Mouse (Mus musculus) urinary bladder, postnatal 25 days (tissue): Measurements from ENCODE around the gene Sart3.
A peak's percentile ranks its signal among the peaks of the same experiment; 100 is the strongest.
"Not testable (repeated sequence)": the region's sequence is repeated elsewhere in the genome, so short reads cannot be mapped to it uniquely, and the experiment has no call there.

Source experiments
- DNase-seq: peaks from one replicate; pipeline ENCODE4 v3.0.0; 2022; ENCODE audit warnings: low spot score

Gene Sart3

DNA sequence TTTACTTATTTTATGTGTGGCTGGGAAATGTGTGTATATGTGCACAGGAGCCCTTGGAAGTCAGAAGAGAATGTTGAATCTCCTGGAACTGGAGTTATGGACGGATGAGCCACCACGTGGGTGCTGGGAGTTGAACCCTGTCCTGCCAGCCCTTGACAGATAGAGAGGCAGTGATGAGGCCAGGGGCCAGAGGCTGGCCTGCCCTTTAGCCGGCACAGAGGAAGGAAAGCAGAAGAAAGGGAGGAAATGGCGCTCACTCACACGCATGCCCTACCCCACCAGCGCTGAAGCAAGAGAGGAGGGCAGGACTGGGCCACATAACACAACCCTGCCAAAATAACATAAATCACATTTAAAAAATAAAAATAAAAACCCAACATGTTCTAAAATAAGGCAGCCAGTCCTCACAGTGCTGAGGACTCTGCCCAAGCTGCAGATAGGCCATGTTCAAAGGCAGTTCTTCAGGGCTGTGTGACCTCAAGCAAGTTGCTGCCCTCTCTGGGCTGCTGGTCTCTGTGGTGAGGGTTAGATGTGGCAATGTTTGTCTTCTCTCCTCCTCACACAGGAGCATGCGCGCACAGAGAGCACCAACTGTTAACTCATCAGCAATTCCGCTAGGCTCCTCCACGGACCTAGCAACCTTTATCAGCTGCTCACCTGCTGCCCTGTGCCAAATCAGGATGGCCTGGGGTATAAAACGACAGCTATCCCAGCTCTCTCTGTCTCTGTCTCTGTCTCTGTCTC, 18.3 kb upstream of the Sart3 start:
- DNase-seq, result no peak

DNA sequence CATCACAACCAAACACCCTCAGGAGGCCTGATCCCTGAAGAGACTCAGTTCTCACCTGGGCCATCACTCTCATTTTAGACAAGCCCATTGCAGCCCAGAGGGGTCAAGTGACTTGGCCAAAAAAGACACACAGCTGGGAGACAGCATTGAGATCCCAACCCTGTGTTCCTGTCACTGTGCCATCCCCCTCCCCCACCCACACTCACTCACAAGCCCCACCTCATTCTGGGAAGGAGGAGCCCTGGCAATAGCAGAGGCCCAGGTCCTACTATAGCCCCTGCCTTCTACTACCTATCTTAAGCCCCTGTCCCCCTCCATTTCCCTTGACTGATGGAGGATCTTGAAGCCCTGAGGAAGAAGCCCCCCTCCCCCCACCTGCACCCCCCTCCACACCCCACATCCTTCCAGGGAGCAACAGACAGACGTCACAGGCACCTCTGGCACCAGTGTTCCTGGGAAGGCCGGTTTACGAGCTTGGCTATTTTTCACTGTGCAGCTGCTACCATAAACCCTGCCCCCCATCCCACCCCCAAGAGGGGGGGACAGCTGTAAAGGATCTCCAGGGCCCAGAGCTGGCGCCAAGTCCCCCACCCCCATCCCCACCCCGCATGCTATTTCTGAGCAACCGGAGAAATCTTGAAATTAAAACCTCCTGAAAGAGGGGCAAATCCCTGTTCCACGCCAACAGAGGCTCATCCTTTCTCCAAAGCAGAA, 16.9 kb upstream of the Sart3 start:
- DNase-seq, result peak; percentile 27

DNA sequence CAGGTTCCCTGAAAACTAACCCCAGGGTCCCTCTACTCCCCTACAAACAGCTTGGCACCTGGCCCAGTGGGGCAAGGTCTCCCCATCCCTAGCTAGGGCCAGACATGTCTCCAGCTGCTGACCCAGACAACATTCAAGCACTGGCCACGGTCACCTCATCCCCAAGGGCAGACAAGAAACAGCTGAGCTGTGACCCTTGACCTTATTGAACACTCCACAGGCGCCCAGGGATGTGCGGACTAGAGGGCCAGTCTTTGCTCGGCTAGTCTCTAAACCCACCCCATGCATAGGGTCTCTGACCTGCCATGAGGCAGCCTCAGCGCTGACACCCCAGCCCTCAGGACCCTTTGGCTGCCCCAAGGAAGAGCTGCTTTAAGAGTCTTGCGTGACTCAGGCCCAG, 16.3 kb upstream of the Sart3 start:
- DNase-seq, result no peak

DNA sequence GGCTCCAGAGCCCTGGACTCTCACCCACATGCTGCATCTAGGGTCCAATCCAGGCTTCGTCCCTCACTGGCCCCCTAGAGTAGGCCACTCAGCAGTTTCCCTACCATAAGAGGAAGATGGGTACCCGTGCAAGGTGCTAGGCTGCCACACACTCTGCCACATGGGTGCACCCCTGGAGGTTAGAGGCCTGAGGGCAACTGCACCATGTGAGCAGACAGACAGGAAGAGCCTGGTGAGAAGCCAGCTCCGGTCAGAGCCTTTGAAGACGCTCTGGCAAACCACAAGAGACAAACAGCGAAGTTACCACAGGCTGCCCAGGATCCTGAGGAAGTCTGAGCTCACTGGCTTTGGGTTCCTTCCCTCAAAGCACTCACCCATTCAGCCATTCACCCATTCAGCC, 14.7 kb upstream of the Sart3 start:
- DNase-seq, result no peak

DNA sequence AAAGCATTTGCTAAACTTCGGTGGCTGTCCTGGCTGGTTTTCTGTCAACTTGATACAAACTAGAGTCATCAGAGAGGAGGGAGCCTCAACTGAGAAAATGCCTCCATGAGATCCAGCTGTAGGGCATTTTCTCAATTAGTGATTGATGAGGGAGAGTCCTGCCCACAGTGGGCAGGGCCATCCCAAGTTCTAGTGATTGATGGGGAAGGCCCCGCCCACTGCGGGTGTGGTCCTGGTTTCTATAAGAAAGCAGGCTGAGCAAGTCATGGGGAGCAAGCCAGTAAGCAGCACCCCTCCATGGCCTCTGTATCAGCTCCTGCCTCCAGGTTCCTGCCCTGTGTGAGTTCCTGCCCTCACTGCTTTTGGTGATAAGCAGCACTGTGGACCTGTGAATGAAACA, 11.8 kb upstream of the Sart3 start:
- not testable (repeated sequence) for DNase-seq

DNA sequence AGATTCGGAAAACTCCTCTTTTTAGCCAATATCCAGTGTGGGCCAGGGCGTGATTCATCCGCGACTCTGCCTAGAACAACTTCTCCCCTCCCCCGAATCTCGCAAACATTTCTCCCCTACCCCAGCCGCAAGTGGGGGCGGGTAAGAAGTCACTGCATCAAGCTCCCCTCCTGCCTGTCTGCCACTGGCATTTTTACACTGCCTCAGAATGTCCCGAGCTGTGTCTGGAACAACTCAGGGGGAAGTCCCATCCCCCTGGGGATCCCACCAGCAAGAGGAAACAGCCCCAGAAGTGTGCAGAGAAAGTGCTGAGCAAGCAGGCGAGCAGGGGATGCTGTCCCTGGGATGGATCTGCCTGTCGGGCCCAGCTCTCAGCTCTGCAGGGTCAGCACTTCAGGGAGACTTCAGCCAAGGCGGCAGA, 11.3 kb upstream of the Sart3 start:
- peak; percentile 27 for DNase-seq

DNA sequence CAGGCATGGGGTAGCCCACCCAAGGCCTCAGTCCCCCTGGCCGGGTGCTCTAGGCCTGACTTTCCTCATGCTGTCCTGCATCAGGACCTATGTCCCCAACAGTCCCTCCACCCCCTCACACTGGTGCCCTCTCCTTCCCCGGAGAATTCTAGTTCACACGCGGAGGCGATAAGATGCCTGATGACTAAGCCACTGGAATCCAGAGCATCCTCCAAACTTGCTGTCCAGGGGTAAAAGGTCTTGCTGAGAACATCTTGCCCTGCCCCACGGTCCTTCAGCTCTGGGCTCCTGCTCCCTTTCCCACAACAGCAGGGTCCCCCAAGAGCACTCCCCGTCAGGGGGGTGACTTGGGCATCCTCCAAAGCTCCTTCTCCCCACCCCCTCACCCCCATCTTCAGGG, 10.3 kb upstream of the Sart3 start:
- DNase-seq, result no peak

DNA sequence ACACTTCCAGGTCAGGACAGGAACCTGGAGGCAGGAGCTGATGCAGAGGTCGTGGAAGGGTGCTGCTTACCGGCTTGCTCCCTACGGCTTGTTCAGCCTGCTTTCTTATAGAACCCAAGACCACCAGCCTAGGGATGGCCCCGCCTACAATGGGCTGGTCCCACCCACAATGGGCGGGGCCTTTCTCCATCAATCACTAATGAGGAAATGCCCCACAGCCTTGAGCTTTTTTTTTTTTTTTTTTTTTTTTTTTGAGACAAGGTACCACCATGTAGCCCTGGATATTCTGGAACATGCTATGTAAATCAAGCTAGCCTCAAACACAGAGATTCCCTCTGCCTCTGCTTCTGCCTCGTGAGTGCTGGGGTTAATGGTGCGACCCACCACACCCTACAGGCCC, 9.6 kb upstream of the Sart3 start:
- no peak for DNase-seq

DNA sequence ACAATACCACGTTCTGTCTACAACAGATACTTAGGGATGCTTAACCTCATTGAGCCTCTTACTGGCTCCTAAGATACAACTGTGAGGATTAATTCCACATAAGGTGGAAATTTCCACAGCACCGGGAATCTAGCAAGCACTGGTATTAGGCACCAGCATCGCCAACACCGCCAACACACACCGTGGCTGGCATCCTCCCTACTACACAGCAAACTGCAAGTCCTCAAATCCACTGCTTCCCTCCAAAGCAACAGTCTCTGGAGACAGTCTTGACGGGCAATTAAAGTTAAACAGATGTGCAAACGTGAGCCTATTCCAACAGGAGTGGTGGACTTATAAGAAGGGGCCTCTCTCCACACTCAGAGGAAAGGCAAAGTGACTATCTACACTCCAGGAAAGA, 8.9 kb upstream of the Sart3 start:
- DNase-seq, result no peak

DNA sequence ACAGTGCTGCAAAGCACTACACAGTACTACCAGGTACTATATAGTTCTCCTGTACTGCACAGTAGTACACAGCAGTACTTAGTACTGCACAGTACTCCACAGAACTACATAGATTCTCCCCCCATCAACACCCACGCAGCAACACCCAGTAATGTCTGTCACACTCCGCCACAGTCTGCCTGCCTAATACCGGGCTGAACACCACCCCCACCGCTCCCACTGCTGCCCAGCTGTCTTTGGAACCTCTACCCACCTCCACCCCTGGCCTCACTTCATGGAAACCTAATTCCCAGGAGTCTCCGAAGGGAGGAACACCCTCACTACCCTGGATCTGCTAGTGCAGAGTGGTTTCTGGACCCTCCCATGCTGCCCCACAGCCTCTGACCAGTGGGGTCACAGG, 8.5 kb upstream of the Sart3 start:
- DNase-seq, result no peak

DNA sequence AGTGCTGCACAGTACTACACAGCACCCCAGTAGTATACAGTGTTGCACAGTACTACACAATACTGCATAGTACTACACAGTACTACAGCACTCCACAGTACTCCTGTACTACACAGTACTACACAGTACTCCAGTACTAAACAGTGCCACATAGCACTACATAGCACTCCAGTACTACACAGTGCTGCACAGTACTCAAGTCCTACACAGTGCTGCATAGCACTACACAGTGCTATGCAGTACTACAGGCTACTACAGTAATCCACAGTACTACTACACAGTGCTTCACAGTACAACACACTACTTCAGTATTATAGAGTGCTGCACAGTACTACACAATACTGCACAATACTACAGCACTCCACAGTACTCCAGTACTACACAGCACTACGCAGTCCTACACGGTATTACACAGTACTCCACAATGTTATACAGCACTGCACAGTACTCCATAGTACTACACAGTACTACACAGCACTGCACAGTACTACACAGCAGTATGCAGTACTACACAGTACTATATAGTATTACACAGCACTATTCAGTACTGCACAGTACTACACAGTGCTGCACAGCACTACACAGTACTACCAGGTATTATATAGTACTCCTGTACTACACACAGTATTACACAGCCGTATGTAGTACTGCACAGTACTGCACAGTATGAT, 7.9 kb upstream of the Sart3 start:
- no peak for DNase-seq

DNA sequence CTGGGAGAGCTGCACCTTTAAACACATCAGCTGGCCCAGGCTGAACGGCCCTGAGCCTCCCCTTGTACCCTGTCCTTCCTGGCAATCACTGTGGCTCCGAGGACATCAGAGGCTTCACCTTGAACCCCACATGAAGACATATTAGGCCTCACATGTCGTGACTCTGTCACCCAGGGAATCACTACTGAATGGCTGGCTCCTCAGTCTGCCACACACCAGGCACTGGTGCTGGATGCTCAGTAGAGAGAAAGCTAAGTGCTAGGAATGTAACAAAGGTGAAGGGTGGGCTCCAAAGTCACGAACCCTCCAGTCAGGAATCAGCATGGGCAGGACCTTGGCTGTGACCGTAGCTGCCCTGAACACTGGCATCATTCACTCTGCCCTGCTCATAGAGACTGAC, 7.3 kb upstream of the Sart3 start:
- no peak for DNase-seq

DNA sequence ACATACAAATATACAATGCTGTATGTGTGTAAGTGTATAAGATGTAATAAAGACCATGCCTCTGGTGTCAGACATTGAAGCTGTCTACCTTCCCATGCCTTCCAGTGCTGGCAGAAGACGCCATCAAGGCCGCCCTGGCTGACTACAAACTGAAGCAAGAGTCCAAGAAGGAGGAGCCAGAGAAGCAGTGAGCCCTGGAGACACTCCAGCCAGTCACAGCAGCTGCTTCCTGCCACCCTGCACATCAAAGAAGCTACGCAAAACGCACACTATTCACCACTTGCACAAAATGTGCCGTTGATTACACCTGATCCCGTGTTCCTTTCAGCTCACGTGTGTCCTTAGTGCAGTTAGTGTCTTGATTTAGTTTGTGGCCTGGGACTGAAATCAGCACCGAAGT, 5.4 kb upstream of the Sart3 start:
- DNase-seq, result not testable (repeated sequence)

DNA sequence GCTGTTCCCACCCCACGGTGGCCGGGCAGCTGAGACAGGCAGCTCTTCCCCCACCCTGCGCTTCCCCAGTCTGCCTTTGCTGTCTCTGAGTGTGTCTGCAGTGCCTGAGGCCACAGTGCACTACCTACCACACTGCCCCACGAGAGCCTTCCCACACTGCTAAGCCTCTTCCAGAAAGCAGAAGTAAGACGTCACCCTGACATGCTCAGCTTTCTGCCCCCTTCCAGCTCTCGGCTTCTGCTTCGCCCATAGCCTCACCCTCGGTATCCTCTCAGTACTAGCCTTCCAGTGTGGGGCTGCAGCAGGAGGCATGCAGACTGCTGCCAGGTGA, 4.6 kb upstream of the Sart3 start:
- DNase-seq, result no peak

DNA sequence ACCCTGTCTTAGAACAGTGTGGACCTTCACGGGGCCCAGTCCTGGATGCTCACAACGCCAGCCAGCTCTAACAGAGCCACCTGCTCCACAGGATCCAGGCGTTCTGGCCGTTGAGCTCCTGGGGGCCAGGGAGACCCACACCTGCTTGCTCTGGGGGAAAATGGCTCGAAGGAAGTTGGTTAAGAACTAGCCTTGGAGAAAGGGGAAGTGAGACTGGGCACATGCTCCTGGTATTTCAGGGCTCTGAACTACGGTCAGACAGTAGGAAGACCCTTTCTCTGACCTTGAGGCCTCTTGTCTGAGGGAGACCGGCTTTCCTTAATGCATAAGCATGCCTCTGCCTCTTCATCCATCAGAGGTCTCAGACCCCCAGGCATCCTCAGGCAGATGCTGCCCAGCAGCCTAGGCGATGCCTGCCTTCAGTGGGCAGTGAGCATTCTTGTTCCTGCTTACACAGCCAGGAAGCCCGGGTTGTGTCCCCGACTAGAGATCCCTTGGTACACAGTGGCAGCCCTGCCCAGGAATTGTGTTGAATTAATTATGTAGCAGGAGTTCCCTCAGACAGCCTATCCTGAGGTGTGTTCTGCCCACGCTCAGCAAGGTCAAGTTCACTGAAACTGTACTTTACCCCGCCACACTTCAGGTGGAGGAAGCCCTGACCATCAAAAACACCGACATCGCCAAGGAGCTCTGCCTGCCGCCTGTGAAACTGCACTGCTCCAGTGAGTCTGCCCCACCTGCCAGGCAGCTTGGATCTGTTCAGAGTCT, 4.0 kb upstream of the Sart3 start:
- DNase-seq, result no peak

DNA sequence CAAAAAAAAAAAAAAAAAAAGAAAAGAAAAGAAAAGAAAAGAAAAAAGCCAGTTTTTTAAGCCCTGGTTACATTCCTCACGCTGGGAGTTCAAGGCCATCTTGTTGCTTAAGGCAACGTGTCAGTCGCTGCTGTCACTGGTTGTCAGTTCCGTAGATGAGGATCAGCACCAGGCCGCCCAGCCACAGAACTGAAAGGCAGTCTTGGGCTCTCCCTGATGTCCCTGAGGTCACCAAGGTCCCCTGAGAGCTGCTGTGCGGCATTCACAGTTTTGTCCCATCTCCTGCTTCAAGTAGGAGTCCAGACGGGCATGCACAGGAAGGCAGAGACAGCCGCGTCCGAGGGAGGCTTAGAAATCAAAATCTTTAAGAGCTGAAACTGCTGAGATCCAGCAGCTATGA, 3.3 kb upstream of the Sart3 start:
- no peak for DNase-seq

DNA sequence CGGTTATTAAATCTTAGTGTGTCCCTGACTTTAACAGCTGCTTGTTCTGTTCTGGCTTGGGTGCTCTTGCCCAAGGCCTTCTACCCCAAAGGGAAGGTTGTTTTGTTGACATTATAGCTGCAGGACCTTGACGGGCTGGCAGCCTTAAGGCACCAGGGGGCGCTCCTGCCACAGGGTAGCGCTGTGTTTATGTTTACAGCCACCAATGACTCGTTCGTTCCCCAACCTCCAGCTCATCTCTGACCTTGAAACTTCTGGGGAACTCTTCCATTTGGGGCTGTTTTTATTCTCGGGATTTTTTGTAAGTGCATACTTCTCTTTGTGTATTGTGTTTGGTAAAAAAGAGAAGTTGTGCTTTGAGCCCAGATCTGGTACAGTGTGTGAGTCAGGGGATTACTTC, 1.4 kb upstream of the Sart3 start:
- DNase-seq, result peak; percentile 91

DNA sequence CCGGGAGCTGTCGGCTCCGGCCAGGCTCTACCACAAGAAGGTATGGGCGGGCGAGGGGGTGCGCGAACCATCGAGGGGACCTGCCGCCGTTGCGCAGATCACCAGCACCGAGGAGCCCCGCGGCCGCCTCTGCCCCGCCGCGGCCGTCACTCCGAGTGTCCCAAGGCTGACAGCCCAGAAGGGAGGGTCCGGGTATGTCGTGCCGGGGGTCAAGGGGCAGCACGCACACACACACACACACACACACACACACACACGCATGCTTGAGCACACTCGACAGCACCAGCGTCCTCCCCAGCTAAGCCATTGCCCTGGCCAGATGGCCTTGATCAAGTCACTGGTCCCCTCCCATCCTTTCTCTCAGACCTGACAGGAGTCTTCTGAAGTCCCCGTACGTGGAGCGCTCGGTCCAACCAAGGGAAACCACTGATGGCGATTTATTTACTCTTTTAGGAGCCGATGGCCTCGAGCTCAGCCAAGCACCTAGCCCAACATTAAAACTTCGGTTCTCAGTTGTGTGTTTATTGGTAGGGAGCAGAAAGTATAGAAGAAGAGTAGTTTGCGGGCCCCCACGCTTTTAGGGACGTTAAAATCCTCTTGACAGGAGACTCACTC, 702 bp upstream of the Sart3 start:
- no peak for DNase-seq

DNA sequence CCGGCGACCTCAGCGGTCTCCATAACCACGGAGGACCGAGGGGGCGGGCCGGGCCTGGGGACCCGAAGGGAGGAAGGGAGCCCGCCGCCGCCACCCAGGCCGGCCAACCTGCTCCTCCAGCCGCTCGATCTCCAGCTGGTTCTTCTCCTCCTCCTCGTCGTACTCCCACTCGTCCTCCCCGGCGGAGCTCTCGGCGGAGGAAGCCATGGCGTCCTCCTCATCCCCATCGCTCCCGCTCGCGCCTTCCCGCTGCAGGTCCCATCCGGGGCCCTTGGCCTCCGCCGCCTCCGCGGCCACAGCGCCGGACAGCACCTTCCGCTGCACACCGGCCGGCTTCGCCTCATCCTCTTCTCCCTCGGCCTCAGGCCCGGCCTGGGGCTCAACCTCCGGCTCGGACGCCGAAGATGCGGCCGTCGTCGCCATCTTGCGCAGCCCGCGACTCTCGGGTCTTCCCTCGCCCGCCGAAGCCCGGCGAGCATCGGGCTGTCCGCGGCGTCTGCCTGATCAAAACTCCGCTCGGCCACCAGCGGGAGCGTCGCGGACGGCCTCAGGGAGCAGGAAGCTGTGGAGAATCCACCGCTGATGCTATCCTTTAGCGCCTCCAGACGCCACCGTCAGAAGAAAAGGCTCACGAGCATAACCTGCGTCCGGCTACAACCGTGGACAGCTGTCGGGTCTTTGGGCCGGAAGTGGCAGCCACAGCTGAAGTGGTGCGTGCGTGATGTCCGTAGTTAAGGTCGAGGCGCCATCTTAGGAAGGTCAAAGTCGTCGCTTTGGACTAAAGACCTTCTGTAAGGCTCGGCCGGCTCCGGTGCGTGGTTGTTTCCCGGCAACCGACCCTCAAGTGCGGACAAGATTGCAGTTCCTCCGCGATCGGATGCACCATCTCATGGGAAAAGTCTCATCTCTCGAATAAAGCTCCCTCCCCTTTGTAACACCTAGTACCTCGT, 822 bp downstream of the Sart3 start:
- peak; percentile 79 for DNase-seq

DNA sequence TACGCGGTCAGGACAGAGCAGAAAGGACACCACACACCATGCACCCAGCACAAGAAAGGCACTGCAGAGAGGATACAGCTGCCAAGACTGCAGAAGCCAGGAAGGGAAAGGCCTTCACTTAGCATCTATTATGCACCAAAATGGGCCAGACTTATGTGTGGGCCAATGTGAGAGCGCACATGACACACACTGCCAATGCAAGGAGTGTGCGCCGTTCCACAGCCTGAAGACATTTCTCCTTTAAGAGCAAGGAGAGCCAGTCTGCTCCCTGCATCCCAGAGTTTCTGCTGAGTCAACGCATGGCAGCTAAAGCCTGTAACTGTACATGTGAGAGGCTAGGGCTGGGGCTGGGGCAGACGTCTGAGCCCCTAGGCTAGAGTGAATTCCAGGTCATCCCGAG, 3.5 kb downstream of the Sart3 start:
- DNase-seq, result no peak
